Comparison of ENCODE assay signal across 21 mouse cellular contexts in the genomic region with DNA sequence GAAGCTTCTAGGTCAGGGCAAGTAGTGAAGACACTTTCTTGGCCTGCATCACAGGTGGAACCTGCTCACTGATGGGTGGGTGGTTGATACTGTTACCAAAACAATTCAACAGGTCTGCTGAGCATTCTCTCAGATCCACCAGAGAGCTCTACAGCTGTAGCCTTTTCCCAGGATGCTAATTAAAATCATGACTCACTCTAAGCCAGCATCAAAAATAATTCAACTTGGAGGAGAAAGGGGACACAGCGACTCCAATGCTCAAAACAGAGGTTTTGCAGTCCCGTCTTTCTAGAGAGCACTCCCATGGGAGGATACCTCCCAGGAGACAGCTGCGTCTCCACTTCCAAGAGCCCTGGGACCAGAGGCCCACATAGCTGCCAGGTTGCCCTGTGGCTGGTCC. TPM values are rescaled to one million over a fixed set of nuclear protein-coding genes. Genes with fewer than 3 reads are reported as not detected.
"Had no signal": no experiment of that assay in that cellular context is flagged by ENCODE, and none has a peak within 500 bp of the region (broad histone marks: within the 10 kb centered on the region; RNA-seq: fewer than 3 reads in every experiment).

No protein-coding gene starts in this region.

- DNase-seq: kidney, adult 11 months; kidney, adult 8-10 months; kidney, postnatal 14 days; kidney, postnatal 4 days; layer of hippocampus, postnatal 36 days; liver; thymus, postnatal 36 days had no signal

- H3K9me3 ChIP-seq: limb, embryonic 10.5 days; liver, embryonic 15.5 days; lung, embryonic 15.5 days; neural tube, embryonic 13.5 days had no signal

- H3K4me2 ChIP-seq: intestine, embryonic 15.5 days; limb, embryonic 13.5 days; liver, embryonic 12.5 days; liver, embryonic 15.5 days; lung, embryonic 15.5 days; midbrain, embryonic 13.5 days; neural tube, embryonic 13.5 days had no signal

- ATAC-seq: intestine, embryonic 15.5 days; liver, embryonic 12.5 days; midbrain, embryonic 13.5 days; midbrain, embryonic 16.5 days had no signal

- H3K36me3 ChIP-seq: intestine, embryonic 15.5 days; limb, embryonic 10.5 days; limb, embryonic 13.5 days; liver, embryonic 15.5 days; lung, embryonic 15.5 days; midbrain, embryonic 10.5 days; midbrain, embryonic 13.5 days; neural tube, embryonic 13.5 days had no signal

- H3K4me3 ChIP-seq: intestine, embryonic 15.5 days; left cerebral cortex, adult 2 months; limb, embryonic 10.5 days; limb, embryonic 13.5 days; liver, embryonic 12.5 days; liver, embryonic 15.5 days; lung, embryonic 15.5 days; megakaryocyte, embryonic 14.5 days; midbrain, embryonic 10.5 days; midbrain, embryonic 13.5 days; myocyte; neural tube, embryonic 13.5 days had no signal

- H3K4me1 ChIP-seq: liver, embryonic 12.5 days; liver, embryonic 15.5 days; megakaryocyte, embryonic 14.5 days had no signal

- H3K27me3 ChIP-seq: intestine, embryonic 15.5 days; liver, embryonic 12.5 days; liver, embryonic 15.5 days; lung, embryonic 15.5 days; midbrain, embryonic 13.5 days; neural tube, embryonic 13.5 days had no signal

- H3K9ac ChIP-seq: intestine, embryonic 15.5 days; limb, embryonic 13.5 days; liver, embryonic 12.5 days; liver, embryonic 15.5 days; lung, embryonic 15.5 days; midbrain, embryonic 13.5 days; neural tube, embryonic 13.5 days had no signal

- H3K27ac ChIP-seq: intestine, embryonic 15.5 days; left cerebral cortex, adult 2 months; limb, embryonic 10.5 days; limb, embryonic 13.5 days; liver, embryonic 12.5 days; liver, embryonic 15.5 days; lung, embryonic 15.5 days; midbrain, embryonic 10.5 days; midbrain, embryonic 13.5 days; neural tube, embryonic 13.5 days had no signal

RNA-seq across cellular contexts. Expression of a gene that starts 45.9 kb away (rescaled TPM):
- total RNA-seq: monocyte, adult 5-6 weeks had no signal
- polyA plus RNA-seq: myocyte had no signal
